Mouse (Mus musculus) skeletal muscle tissue, adult 2 months (tissue): ENCODE results near the gene Mmadhc.

Source experiments
- DNase-seq: peaks from one replicate; pipeline ENCODE4 v3.0.0-alpha.2; 2012; ENCODE audit warnings: low read depth, low spot score

Gene Mmadhc

DNA sequence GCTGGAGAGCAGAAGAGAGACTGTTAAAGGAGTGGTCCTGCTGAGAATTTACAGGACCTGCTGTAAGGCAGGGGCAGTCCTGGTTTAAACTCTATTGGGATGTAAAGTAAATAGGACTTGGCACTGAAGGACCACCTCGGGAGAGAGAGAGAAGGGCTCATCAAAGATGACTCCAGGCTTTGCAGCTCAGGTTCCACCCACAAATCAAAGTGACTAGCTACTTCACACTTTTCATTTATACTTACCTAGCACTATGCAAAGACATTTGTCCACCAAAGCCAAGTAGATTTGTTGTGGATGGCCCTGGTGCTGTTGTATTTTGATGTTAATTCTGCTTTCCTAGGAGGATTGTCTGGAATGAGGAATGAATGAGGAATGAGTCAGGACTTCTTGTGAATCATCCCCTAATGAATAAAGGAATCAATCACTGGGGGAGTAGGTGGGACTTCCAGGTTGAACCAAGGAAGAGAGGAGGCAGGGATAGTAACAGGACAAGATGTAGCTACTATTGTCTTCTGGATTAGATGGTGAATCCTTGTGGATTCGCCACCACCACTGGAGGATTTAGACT is 31.3 kb downstream of the Mmadhc start:
- DNase-seq: no peak

DNA sequence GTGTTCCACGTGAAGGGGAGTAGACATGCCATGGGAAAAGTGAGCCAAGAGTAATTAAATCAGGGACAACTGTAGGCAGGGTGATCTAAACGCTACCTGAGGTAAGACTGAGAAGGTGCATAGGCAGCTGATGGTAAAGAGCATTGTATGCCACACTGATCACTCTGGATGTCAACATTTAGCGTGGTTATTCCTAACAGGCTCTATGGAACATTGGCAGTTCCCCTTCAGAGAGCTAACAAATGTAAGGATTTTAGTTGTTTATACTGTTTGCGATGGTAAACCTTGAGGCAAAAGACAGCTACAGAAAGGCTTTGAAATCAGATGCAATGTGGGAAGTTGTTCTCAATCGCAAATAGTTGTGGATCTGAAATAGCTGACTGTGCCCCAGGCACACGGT is 32.5 kb downstream of the Mmadhc start:
- no peak for DNase-seq

GRCm38 (mm10) chr2:50254955-50255354 is 41.6 kb downstream of the Mmadhc start:
- DNase-seq: no peak

- no peak for DNase-seq
These were observed 48.0 kb downstream of the Mmadhc start for GRCm38 (mm10) chr2:50248551-50248950.

- DNase-seq: no peak
These were observed 63.1 kb downstream of the Mmadhc start for GRCm38 (mm10) chr2:50233491-50233890.
